Mouse (Mus musculus) kidney, postnatal 0 days (tissue): ENCODE measurements around the gene Nefh. TPM values are rescaled to one million over a fixed set of nuclear protein-coding genes. Genes with fewer than 3 reads are reported as not detected.

Experiments used
- ATAC-seq: fragments of 200-750 bp; cut with Nextera tagmentation; replicated peaks from 2 replicates; pipeline ENCODE4 v1.8.0; 2017; ENCODE audit warnings: low read depth, moderate number of reproducible peaks, moderate TSS enrichment, moderate library complexity; ENCODE audit not compliant: low FRiP score
- DNase-seq: peaks from one replicate; pipeline ENCODE4 v3.0.0-alpha.2; 2016; ENCODE audit warnings: low spot score
- H3K27ac ChIP-seq: fragments of 300-500 bp; sonication (generic); 2 replicates; pipeline ENCODE4 v1.5.1; 2014; ENCODE audit warnings: mild to moderate bottlenecking
- H3K27me3 ChIP-seq: fragments of 300-500 bp; sonication (generic); 2 replicates; pipeline ENCODE4 v1.6.1; 2014; ENCODE audit warnings: low read length, mixed read lengths; ENCODE audit not compliant: insufficient read depth
- H3K36me3 ChIP-seq: fragments of 300-500 bp; sonication (generic); 2 replicates; pipeline ENCODE4 v1.6.1; 2014; ENCODE audit warnings: low read length, mixed read lengths; ENCODE audit not compliant: insufficient read depth
- H3K4me1 ChIP-seq: fragments of 300-500 bp; sonication (generic); replicated peaks from 2 replicates; pipeline ENCODE4 v1.6.1; 2014; ENCODE audit warnings: antibody characterized with exemption, low read length, mixed read lengths; ENCODE audit not compliant: insufficient read depth
- H3K4me2 ChIP-seq: fragments of 300-500 bp; sonication (generic); 2 replicates; pipeline ENCODE4 v1.6.1; 2014; ENCODE audit warnings: mild to moderate bottlenecking, low read length, moderate library complexity, mixed read lengths
- H3K4me3 ChIP-seq: fragments of 300-500 bp; sonication (generic); replicated peaks from 2 replicates; pipeline ENCODE4 v1.5.1; 2014; ENCODE audit warnings: low read depth, low read length
- H3K9ac ChIP-seq: fragments of 300-500 bp; sonication (generic); 2 replicates; pipeline ENCODE4 v1.6.1; 2014; ENCODE audit warnings: low read depth, low read length
- H3K9me3 ChIP-seq: fragments of 300-500 bp; sonication (generic); replicated peaks from 2 replicates; pipeline ENCODE4 v1.6.1; 2016; ENCODE audit warnings: low read length, inconsistent platforms, mixed read lengths
- CTCF ChIP-seq: IDR thresholded peaks from 2 replicates; pipeline ENCODE4 v1.5.1; 2016; ENCODE audit warnings: antibody characterized with exemption, low read depth, mild to moderate bottlenecking, moderate library complexity
- WGBS: fragments of 180-500 bp; shearing (Covaris S2); extraction: QIAGEN DNeasy Blood & Tissue Kit; methylation state at CpG from one replicate; pipeline ENCODE4 v1.1.7; 2014; 5-methylcytosine and 5-hydroxymethylcytosine counted together
- polyA plus RNA-seq: library from polyadenylated mRNA; unstranded; fragments of >200 nt; fragmentation: Nextera tagmentation; extraction: Ambion mirVana; gene quantifications from 2 replicates; pipeline ENCODE4 v1.2.1, GENCODE M21; 2015

Gene Nefh
- polyA plus RNA-seq, 1 experiment from 2014 or later = 0.11 TPM

DNA sequence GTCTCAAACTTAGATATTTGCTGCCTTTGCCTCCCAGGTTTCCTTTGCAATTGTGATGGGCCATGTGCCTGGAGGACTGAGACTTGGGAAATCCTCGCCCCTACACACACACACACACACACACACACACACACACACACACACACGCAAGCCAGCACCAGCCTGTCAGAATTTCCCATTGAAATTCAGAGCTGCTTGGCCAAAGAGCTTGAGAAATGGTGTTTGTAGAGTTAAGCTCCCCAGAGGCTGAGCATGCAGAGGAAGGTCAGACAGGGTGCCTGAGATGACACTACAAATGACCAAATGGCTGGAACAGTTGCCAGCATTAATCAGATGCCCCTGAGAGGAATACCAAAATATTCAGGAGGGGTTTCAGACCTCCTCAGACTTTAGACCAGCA is 18.5 kb upstream of the Nefh start:
- no peaks in the 10 kb centered on the region for H3K9me3 ChIP-seq
- WGBS = 59% methylated on average over 2 of the region's 2 CpGs
- ATAC-seq = no peak
- no peak for TF ChIP-seq CTCF
- no peaks in the 10 kb centered on the region for H3K36me3 ChIP-seq
- H3K9ac ChIP-seq = no peak overlapping the region
- H3K4me3 ChIP-seq = no peak overlapping the region
- H3K4me2 ChIP-seq = no peak overlapping the region
- H3K27ac ChIP-seq = no peak overlapping the region
- no peak for DNase-seq
- no peaks in the 10 kb centered on the region for H3K4me1 ChIP-seq
- no peaks in the 10 kb centered on the region for H3K27me3 ChIP-seq

DNA sequence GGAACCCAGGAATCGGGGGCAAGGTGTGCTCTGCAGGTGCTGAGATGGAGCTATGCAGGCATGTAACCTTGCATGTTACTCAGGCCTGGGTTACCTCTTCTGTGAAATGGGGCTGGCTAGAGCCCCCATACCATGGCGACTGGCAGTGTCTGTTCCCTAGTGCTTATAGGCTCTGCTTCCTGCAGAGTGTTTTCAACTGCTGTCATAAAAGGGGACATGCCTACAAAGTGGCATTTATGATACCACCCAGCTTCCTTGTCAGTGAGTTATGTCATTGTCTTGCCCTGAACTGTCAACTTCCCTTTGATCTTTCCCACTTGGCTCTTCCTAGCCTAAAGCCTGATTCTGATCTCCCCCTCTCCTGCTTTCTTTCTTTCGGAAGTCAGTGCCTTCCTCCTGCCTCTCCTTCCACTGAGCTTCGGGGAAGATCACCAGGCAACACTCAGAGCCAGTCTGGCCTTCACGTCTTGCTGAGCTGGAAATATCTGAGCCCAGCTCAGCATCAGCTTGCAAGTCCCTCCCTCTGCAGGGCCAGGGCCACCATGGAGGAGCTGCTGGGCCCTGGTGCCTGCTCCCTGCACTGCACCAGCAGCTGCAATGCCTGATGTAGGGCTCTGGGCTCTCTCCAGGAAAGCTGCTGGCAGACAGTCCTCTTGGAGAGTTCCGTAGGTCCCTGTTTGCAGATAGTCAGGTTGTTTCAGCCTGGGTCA is 15.4 kb upstream of the Nefh start:
- DNase-seq = no peak
- H3K36me3 ChIP-seq = no peaks in the 10 kb centered on the region
- WGBS = 24% methylated on average over 6 of the region's 6 CpGs
- H3K4me2 ChIP-seq = no peak overlapping the region
- no peak for ATAC-seq
- H3K9ac ChIP-seq = no peak overlapping the region
- H3K4me3 ChIP-seq = no peak overlapping the region
- H3K4me1 ChIP-seq = no peaks in the 10 kb centered on the region
- no peaks in the 10 kb centered on the region for H3K27me3 ChIP-seq
- no peak for TF ChIP-seq CTCF
- no peaks in the 10 kb centered on the region for H3K9me3 ChIP-seq
- H3K27ac ChIP-seq = no peak overlapping the region

DNA sequence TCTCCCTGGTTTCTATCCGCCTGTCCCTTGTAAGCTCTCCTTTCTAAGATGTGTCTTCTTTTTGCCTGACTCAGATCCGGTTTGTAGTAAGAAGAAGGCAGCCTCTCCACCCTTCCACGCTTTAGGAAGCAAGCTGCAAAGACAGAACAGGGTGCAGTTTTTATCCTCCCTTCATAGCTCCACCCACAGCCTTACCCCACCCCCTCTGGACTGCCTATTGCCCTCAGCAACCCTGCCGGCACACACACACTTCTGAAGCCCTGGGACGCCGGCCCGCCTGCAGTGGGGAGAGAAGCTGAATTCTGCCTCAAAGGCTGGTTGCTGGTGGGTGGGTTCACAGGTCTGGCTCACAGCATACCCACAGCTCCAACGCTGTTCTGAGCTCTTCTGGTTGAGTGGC is 6.1 kb upstream of the Nefh start:
- no peak for TF ChIP-seq CTCF
- Histone ChIP-seq H3K27ac (no peak overlapping the region), H3K27me3 (peaks cover 32% of the 10 kb centered on the region), H3K9ac (no peak overlapping the region), H3K4me2 (no peak overlapping the region), H3K9me3 (no peaks in the 10 kb centered on the region), H3K36me3 (no peaks in the 10 kb centered on the region), H3K4me3 (no peak overlapping the region), H3K4me1 (no peaks in the 10 kb centered on the region)
- WGBS = 5% methylated on average over 8 of the region's 8 CpGs
- DNase-seq = no peak
- no peak for ATAC-seq

DNA sequence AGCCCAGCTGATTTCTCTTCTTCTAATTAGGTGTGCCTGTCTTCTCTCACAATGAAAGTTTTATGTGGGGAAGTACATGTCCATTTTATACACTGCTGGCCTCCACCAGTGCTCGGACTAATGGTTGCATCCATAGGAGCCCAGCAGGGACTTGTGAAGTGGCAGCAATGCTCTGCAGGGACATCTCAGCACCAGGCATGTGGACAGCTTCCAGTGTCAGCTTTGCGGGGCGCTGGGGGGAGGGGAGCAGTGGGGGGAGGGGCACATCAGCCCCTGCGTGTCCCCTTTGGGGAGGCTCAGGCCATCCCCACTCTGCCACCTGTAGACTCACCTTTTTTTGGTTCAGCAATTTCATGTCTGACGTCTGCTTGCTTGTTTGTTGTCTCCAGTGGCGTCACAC is 5.5 kb upstream of the Nefh start:
- no peak overlapping the region for H3K27ac ChIP-seq
- no peaks in the 10 kb centered on the region for H3K36me3 ChIP-seq
- TF ChIP-seq CTCF = no peak
- DNase-seq = no peak
- H3K9me3 ChIP-seq = no peaks in the 10 kb centered on the region
- H3K4me2 ChIP-seq = no peak overlapping the region
- 4% methylated on average over 5 of the region's 6 CpGs for WGBS
- H3K9ac ChIP-seq = no peak overlapping the region
- peaks cover 37% of the 10 kb centered on the region for H3K27me3 ChIP-seq
- no peaks in the 10 kb centered on the region for H3K4me1 ChIP-seq
- no peak overlapping the region for H3K4me3 ChIP-seq
- no peak for ATAC-seq

DNA sequence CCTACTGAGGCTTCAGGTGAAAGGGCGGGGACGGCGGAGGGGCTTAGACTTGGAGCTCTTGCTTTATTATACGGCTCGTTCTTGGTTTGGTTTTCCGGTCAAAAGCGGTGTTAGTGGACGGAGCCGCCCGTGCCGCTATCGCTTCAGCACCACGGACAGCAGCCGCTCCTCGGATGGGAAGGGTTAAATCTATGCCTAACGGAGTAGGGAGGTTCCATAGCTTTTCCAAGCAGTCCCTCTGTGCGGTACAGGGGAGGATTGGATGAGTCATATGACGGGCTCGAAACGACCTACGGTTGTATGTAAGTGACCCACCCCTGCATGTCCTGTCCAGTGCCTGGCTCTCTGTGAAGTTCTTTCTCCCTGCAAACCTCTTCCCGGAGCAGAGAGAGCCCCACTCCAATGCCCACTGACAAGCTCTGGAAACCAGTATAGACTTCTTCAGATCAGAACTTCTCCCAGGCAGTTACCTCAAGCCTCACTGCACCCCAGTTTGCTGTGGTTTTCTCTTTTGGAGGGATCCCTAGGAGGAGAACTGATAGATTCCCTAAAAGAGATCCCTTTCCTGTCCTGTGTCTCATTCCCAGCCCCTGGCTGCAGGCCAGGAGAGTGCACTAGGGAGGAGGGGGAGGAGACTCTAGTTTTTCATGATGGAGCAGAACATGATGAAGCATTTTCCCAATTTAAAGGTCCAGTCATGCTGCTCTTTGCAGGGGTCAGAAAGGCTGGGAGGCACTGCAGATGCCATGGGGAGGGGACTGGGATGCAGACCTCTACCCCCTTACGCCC is 1.6 kb upstream of the Nefh start:
- TF ChIP-seq CTCF = no peak
- Histone ChIP-seq H3K36me3 (no peaks in the 10 kb centered on the region), H3K9me3 (no peaks in the 10 kb centered on the region), H3K27me3 (peaks cover 65% of the 10 kb centered on the region), H3K4me3 (no peak overlapping the region), H3K4me2 (no peak overlapping the region), H3K9ac (no peak overlapping the region), H3K4me1 (peaks cover 13% of the 10 kb centered on the region; the same call in 1 of the 2 replicates), H3K27ac (no peak overlapping the region)
- peak; percentile 82 for DNase-seq
- 5% methylated on average over 23 of the region's 23 CpGs for WGBS
- ATAC-seq = no peak

DNA sequence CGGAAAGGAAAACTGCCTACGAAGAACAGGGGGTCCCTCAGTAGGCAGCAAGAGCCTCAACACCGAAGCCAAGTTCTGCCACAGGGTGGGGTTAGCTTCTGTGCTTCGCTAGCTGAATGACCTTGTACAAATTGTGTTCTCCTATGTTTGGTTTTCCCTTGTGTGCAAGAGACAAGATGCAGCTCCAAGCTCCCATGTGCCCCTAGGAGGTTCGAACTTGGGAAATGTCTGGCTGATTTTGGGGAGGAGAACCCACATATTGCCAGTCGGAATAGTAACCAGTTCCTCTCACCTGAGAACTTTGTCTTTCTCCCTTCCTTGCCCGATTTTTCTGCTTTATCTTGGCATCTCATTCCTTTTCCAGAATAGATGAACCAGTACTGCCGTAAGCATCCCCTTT is 928 bp upstream of the Nefh start:
- no peak for ATAC-seq
- DNase-seq = no peak
- Histone ChIP-seq H3K4me3 (no peak overlapping the region), H3K27me3 (peaks cover 61% of the 10 kb centered on the region), H3K9ac (no peak overlapping the region), H3K4me2 (no peak overlapping the region), H3K36me3 (no peaks in the 10 kb centered on the region), H3K9me3 (no peaks in the 10 kb centered on the region), H3K27ac (no peak overlapping the region), H3K4me1 (peaks cover 13% of the 10 kb centered on the region; the same call in 1 of the 2 replicates)
- WGBS = 37% methylated on average over 8 of the region's 8 CpGs
- TF ChIP-seq CTCF = no peak
